Mouse (Mus musculus): ENCODE results near the gene Nkapd1.

Gene Nkapd1

DNA sequence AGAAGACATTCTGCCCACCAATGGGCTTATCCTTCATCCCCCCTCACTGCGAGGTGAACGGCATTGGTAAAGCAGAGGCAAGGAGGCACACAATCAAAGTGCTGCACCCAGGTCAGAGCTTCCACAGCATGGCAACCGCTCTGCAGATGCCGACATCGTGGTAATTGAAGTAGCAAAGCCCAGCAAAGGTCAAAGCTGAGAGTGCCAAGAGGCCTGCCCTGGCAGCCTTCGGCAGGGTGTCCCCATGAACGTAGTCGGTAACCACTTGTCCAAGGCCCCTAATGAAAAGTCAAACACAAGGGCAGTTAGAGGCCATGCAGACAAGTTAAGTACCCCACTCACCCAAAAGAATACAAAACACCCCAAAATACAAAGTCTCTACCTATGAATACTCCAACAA lies 20.3 kb downstream of the Nkapd1 start:
- DNase-seq: no peak

DNA sequence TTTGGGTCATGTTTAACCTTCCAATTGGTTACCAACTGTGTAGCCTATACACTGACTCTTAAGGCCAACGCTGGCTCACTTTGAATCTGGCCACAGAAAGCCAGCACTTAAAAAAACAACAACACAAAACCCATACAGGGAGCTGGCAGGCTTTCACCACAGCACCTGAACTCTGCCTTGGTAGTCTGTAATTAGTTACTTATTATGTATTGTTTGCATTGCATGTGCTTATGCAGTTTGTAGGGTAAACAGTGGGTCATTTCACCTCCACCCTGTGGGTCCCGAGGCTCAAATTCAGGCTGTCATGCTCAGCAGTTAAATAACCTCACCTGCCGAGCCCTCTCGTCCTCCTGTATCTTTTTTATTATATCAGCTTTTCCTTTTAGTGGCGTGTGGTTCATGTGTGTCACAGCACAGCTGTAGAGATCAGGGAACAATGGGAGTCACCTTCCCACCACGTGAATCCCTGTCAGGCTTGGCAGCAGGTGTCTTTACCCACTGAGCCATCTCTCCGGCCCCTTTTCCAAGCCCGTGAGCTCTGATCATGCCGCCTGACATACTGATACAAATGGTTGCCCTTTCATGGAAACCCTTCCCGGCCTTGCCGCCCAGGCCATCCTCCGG lies 22.4 kb downstream of the Nkapd1 start:
- peak; percentile 44 to 58 for DNase-seq

- DNase-seq: peak; percentile 46 to 56
Observed at GRCm38 (mm10) chr9:50593544-50593943, 23.7 kb downstream of the Nkapd1 start.

DNA sequence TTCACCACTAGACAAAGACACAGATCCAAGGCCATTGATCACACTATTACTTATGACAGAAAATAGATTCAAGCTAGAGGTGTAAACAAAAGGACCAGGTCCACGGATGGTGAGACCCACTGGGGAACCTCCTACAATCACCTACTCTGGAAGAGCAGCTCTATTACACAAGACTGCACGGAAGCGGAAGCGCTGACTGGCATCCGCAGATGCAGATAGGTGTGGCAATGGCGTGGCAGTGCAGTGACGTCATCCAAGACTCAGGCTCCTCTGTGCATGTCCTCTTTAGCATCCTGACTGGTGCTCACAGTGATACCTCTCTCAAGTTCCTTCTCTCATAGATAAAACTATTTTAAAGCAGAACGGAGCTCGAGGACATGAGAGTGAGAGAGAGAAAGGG lies 24.3 kb downstream of the Nkapd1 start:
- no peak for DNase-seq

DNA sequence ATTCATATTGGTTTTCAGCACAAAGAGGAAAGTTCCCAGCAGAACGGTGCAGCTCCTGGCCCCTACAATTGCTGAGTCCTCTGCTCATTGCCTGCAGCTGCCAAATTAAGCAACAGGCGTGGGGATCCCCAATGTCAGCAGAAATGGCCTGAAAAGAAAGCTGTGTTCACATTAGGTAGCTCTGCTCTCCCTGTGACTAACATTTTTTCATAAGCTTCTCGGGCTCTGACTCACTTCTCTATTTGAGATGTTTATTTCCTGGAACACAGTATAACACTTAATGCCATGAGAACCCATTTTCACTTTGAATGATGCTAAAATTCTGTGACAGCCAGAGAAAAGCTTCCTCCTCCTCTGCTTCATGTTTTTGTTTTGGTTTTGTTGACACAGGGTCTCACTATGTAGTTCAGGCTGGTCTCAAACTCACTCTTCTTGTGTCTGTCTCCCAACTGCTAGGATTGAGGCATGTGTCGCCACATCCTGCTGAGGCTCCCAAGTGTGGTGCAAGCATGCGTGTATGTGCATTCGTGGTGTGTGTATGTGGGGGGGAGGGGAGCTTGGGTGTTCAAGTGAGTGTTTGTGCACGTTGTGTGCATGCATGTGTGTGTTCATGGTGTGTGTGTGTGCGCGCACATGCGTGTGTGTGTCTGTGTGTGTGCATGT lies 26.3 kb downstream of the Nkapd1 start:
- DNase-seq: no peak

DNA sequence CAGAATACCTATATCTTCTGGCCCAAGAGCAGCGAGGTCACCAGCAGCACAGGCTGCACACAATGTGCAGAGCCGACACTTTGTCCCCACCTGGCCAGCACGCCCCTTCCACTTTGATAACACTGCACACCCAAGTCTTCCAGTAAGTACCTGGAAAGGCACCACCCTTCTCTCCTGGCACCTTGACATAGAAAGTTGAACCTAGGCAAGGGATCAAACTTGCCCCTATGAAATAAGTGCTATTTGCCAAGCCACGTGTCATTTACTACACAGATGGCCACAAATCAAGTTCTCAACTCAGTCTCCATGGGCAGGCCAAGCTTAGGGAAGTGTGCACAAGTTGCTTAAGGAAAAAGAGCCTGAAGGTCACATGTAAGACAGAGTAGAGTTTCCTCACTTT lies 30.3 kb downstream of the Nkapd1 start:
- no peak for DNase-seq

GRCm38 (mm10) chr9:50585145-50585818 lies 32.0 kb downstream of the Nkapd1 start:
- DNase-seq: peak; percentile 87 to 90

- no peak for DNase-seq
Observed at GRCm38 (mm10) chr9:50580370-50580769, 36.9 kb downstream of the Nkapd1 start.

DNA sequence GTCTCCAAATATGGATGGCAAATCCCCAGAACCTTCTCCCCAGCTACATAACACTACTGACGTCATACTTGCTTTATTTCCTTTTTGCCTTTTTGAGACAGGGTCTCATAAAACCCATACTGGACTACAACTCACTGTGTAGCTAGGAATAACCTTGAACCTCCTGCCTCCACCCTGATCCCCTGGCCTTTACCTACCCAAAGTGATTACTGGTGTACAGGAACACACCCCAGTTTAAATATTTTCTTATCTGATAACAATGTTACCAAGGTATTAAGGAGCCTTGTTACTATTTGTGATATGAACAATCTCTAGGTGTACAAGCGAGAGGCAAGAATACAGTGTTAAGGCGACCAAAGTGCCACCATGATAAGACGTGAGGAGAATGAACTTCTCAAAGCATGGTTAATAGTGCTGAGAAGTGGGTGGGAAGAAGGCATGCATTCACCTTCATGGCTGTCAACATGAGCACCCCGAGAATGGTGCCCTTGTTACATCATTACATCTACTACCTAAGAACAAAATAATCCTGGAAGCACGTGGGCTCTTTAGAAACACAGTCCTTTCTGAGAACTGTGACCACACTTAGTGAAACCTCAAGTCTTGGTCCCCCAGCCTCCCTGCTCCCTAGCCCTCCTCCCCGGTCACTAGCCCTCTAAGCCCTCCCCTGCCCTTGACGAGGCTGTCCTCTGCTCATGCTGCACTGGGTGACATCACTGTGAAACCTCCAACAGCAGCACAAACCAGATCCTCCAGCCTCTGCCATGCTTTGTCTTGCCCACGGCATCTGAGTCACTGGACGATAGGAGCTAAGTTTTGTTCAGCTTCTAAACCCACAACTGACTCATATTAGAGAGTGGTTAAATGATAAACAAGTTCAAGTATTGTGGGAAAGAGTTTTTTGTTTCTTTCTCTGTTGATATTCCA lies 47.4 kb downstream of the Nkapd1 start:
- no peak for DNase-seq

GRCm38 (mm10) chr9:50567881-50568280 lies 49.4 kb downstream of the Nkapd1 start:
- DNase-seq: no peak

DNA sequence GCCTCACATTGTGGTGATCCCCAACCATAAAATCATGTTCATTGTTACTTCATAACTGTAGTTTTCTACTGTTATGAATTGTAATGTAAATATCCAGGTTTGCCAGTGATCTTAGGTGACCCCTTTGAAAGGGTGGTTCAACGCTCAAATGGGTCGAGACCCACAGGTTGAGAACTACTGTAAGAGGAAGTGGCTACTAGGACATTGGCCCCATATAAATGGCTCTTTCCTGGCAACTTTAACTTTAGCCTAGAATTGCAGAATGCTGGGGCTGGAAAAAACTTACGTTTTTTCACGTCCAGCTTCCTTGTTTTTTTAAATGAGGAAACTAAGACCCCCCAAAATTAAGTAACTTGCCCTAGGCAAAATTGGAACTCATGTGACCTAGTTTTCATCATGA lies 49.9 kb downstream of the Nkapd1 start:
- DNase-seq: no peak

DNA sequence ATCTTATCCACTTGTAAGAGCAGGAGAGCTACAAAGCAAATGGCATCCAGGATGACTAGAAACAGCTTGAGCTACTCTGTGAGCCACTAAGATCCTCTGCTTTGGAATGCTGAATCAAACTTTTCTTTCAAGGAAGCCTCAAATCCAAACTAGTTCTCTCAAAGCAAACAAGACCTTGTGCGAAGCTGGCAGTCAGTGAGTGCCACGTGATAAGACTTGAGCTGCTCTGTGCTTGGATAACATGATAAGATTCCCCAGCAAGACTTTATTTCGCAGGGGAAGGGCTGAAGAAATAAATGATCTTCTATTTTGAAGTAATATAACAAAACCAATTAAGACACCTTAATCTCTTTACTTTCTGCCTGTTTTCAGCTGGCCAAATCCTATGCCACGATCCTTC lies 51.3 kb downstream of the Nkapd1 start:
- no peak for DNase-seq

GRCm38 (mm10) chr9:50565173-50565572 lies 52.1 kb downstream of the Nkapd1 start:
- no peak for DNase-seq

DNA sequence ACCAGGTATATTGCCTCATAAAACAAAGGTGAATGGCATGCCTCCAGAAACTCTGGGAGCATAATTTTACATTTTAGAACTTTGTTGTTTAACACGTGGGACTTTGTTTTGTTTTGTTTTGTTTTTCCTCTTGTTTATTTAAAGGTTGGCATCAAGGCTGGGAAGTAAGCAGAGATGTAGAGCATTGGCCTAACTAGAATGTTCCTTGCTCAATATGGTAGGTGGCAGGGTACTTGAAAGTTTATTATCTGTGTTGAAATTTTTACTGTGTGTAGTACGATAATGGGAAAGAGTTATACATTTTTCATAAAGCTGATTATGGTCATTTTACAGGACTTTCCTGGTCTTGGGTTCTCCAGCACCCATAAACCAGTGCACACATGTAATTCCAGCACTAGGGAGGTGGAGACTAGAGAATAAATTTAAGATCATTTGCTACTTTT lies 55.3 kb downstream of the Nkapd1 start:
- DNase-seq: no peak

DNA sequence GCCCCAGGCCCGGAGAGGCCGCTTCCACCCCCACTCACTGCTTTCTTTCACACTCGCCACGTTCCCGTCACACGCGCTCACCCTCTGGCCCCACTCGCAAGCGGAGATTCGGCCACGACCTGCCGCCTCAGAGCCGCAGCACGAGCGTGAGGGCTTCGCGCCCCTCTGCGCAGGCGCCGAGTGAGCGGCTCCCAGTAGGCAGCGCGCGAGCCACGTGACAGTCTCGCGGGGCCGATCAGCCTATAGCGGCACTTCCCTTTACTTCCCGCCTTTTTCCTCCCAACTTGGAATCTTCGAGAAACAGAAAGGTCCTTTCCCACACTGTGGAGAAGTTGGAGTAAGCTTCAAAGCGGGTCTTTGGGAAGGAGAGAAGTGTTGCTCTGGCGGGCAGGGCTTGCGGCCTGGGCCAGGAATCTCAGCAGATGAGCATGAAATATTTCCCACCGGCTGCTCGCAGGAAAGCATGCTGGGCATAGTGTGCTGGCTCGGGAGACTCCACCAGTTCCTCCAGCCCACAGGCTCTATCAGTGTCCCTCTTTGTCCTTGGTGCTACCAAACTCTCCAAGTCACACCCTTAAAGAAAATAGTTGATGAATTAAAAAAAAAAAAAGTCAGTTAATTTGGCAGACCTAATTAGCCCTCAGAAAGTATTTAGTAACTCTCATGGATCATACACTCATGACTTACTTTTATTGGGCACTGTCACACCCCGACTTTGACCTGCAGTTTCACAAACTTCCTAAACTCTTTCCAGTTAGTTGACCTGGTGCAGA lies 55.9 kb downstream of the Nkapd1 start, which contains the start of gene Tex12:
Gene Tex12 (minus strand): TSS at position 181 of the 773 bp plus-strand sequence.
- no peak for DNase-seq
